Mouse (Mus musculus) lung, postnatal 36 days (tissue): ENCODE results near the gene Cd3eap.

ENCODE experiments used
- DNase-seq: peaks from one replicate; pipeline ENCODE4 v3.0.0; 2022; ENCODE audit warnings: mixed read lengths

The Cd3eap gene

GRCm38 (mm10) chr7:19359299-19359891, at the start of gene Cd3eap, which contains the start of gene Ppp1r13l:
Gene Cd3eap, minus strand, starts transcription at chr7:19359483.
Gene Ppp1r13l, plus strand, starts transcription at chr7:19359749.
- DNase-seq: peak; percentile 91

- DNase-seq: peak; percentile 92
Measured at GRCm38 (mm10) chr7:19405417-19405816, 46.1 kb upstream of the Cd3eap start.

- DNase-seq: no peak
Measured at GRCm38 (mm10) chr7:19404476-19404875, 45.2 kb upstream of the Cd3eap start, which contains the start of gene Ckm. Gene Ckm, plus strand, starts transcription at chr7:19404776.

GRCm38 (mm10) chr7:19403731-19404296, 44.5 kb upstream of the Cd3eap start, which contains the start of gene Klc3:
Gene Klc3, minus strand, starts transcription at chr7:19404104.
- DNase-seq: peak; percentile 90

GRCm38 (mm10) chr7:19402535-19403112, 43.3 kb upstream of the Cd3eap start:
- DNase-seq: no peak

GRCm38 (mm10) chr7:19400946-19401345, 41.7 kb upstream of the Cd3eap start:
- DNase-seq: no peak

- DNase-seq: peak; percentile 73
Measured at GRCm38 (mm10) chr7:19399496-19400280, 40.4 kb upstream of the Cd3eap start.

GRCm38 (mm10) chr7:19394484-19394883, 35.2 kb upstream of the Cd3eap start:
- no peak for DNase-seq

- no peak for DNase-seq
Measured at GRCm38 (mm10) chr7:19388699-19389413, 29.6 kb upstream of the Cd3eap start.

- DNase-seq: no peak
Measured at GRCm38 (mm10) chr7:19383708-19384107, 24.4 kb upstream of the Cd3eap start.

GRCm38 (mm10) chr7:19382166-19382541, 22.9 kb upstream of the Cd3eap start:
- DNase-seq: peak; percentile 26

GRCm38 (mm10) chr7:19381377-19382165, 22.3 kb upstream of the Cd3eap start, which contains the start of gene Ercc2:
Gene Ercc2, plus strand, starts transcription at chr7:19382010.
- peak; percentile 99 for DNase-seq

GRCm38 (mm10) chr7:19378049-19378448, 18.8 kb upstream of the Cd3eap start:
- DNase-seq: peak; percentile 23

GRCm38 (mm10) chr7:19376019-19376418, 16.7 kb upstream of the Cd3eap start:
- DNase-seq: no peak

GRCm38 (mm10) chr7:19375368-19375767, 16.1 kb upstream of the Cd3eap start:
- no peak for DNase-seq

- no peak for DNase-seq
Measured at GRCm38 (mm10) chr7:19373367-19373766, 14.1 kb upstream of the Cd3eap start.

GRCm38 (mm10) chr7:19369823-19370425, 10.6 kb upstream of the Cd3eap start:
- DNase-seq: peak; percentile 64

GRCm38 (mm10) chr7:19368380-19368779, 9.1 kb upstream of the Cd3eap start:
- DNase-seq: peak; percentile 65

- no peak for DNase-seq
Measured at GRCm38 (mm10) chr7:19365376-19365775, 6.1 kb upstream of the Cd3eap start.

- DNase-seq: peak; percentile 84
Measured at GRCm38 (mm10) chr7:19363881-19364280, 4.6 kb upstream of the Cd3eap start.

GRCm38 (mm10) chr7:19362276-19362675, 3.0 kb upstream of the Cd3eap start:
- DNase-seq: no peak
